Mouse (Mus musculus) bone marrow macrophage, adult 2 months (primary cell): ENCODE results near the gene Slc1a7. TPM values are rescaled to one million over a fixed set of nuclear protein-coding genes. Genes with fewer than 3 reads are reported as not detected.

Source experiments
- H3K27ac ChIP-seq: 2 replicates; pipeline ENCODE4 v1.5.1; 2012; ENCODE audit warnings: low read depth, low read length; ENCODE audit not compliant: insufficient read depth
- H3K4me1 ChIP-seq: 2 replicates; pipeline ENCODE4 v1.6.1; 2012; ENCODE audit warnings: low read length; ENCODE audit not compliant: control insufficient read depth, insufficient read depth
- H3K4me3 ChIP-seq: 2 replicates; pipeline ENCODE4 v1.5.1; 2012; ENCODE audit warnings: mild to moderate bottlenecking, low read length, moderate library complexity; ENCODE audit not compliant: insufficient read depth
- CTCF ChIP-seq: IDR thresholded peaks from 2 replicates; pipeline ENCODE4 v1.5.1; 2012; ENCODE audit warnings: low read depth, mild to moderate bottlenecking, low read length, moderate library complexity
- POLR2A ChIP-seq: IDR thresholded peaks from 2 replicates; pipeline ENCODE4 v1.6.1; 2012; ENCODE audit warnings: mild to moderate bottlenecking, low read depth, low read length, borderline replicate concordance
- polyA plus RNA-seq: library from polyadenylated mRNA; stranded (reverse); fragments of >200 nt; gene quantifications from 2 replicates; pipeline ENCODE4 v1.2.4, GENCODE M21; 2012; ENCODE audit not compliant: missing spikeins, insufficient read depth, insufficient read length

The Slc1a7 gene
- polyA plus RNA-seq, 1 experiment: not detected

- no peaks in the 10 kb centered on the region for H3K4me1 ChIP-seq
- no peak for TF ChIP-seq CTCF
- no peak for TF ChIP-seq POLR2A
- no peak overlapping the region for H3K27ac ChIP-seq
- H3K4me3 ChIP-seq: no peak overlapping the region
These were observed 51.1 kb downstream of the Slc1a7 start for GRCm38 (mm10) chr4:108018961-108019921.

GRCm38 (mm10) chr4:108020178-108020577, 52.0 kb downstream of the Slc1a7 start:
- Histone ChIP-seq H3K4me1 (no peaks in the 10 kb centered on the region), H3K27ac (no peak overlapping the region), H3K4me3 (no peak overlapping the region)
- TF ChIP-seq CTCF: no peak
- no peak for TF ChIP-seq POLR2A

GRCm38 (mm10) chr4:108023186-108023585, 55.1 kb downstream of the Slc1a7 start:
- Histone ChIP-seq H3K4me1 (no peaks in the 10 kb centered on the region), H3K27ac (no peak overlapping the region), H3K4me3 (no peak overlapping the region)
- TF ChIP-seq CTCF (no peak), POLR2A (no peak)

DNA sequence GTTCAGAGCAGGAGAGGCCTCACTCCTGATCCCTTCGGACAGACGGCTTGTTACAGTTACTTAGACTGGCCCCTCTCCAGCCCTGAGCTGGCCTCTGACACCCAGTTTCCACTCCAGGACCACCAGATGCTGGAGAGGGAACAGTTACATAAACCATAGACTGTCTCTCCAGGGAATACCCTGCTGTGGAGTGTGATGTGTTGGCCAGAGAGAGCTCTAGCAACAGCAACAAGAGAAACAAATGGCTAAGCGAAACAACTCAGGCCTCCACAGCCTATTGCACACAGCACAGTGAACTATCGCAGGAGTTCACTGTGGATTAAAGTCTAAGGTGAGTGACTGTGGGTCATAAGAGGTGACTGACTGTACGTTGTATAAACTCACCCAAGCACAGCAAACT, 56.5 kb downstream of the Slc1a7 start:
- Histone ChIP-seq H3K27ac (no peak overlapping the region), H3K4me3 (no peak overlapping the region), H3K4me1 (no peaks in the 10 kb centered on the region)
- TF ChIP-seq CTCF (no peak), POLR2A (no peak)

DNA sequence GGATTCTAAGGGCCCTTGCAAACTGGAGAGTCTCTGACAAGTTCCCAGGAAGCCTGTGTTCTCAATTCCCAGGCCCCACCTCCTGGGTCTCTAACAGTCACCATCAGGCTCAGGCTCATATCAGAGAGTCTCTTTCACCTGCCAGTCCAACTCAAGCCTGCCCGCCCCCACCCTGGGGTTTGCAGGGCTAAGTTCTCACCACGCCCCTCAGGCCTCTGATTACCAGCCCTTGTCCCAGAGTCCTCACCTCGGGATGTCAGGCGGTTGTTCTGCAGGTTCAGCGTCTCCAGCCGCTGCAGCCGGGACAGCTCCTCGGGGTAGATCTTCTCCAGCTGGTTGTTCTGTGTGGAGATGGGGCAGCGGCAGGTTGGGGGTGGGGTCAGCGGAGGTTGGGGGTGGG, 57.1 kb downstream of the Slc1a7 start:
- TF ChIP-seq POLR2A: no peak
- TF ChIP-seq CTCF: no peak
- no peak overlapping the region for H3K27ac ChIP-seq

DNA sequence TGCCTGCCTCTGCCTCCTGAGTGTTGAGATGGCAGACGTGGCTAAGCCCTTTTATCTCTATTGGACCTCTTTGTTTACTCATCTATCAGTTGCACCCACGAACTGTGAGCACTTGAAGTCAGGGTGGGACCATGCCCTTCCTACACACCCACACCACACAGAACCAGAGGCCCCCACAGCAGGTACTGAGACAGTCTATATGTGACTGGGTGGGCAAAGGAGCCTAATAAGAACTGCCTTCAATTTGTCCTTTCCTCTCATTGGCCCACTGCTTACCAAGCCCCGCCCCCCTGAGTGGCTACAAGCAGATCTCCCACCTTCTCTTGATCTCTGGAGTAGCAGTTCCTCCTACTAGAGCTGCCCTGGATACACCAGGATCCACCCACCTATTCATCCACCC, 58.1 kb downstream of the Slc1a7 start:
- H3K4me3 ChIP-seq: no peak overlapping the region
- TF ChIP-seq POLR2A: no peak
- no peak for TF ChIP-seq CTCF
- H3K4me1 ChIP-seq: no peaks in the 10 kb centered on the region
- H3K27ac ChIP-seq: no peak overlapping the region

More for the DNA sequence above, 57.1 kb downstream of the Slc1a7 start:
- Histone ChIP-seq H3K4me1 (no peaks in the 10 kb centered on the region), H3K4me3 (no peak overlapping the region)

DNA sequence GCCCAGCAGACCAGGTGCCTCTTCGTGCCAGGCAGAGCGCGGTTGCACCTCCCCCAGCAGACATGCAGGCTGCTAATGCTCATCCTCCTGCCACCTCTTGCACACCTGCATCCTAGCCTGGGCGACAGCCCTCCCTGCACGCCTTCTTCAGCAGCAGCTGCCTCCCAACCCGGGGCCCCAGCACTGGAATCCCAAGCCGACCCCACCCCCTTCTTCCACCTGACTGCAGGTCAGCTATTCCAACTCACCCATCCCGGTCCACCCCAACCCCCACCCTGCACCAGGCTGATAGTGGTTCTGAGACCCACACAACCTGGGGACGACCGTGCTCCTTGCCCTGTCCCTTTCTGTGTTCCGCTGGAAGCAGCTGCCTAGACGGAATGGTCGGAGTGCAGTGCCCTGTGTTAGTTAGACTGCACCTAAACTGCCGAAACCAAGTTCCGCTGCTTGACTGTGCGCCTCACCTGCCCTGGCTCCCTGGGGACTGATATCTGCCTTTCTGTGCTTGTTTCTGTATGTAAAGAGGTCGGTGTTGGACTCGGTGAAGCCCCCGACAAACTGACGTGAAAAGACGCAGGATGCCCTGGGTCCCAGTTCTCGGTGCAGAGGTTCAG, 62.9 kb downstream of the Slc1a7 start:
- Histone ChIP-seq H3K4me1 (no peaks in the 10 kb centered on the region), H3K4me3 (peak overlapping the region; percentile 50), H3K27ac (no peak overlapping the region)
- no peak for TF ChIP-seq CTCF
- no peak for TF ChIP-seq POLR2A

- Histone ChIP-seq H3K27ac (no peak overlapping the region), H3K4me3 (peak overlapping the region; percentile 50)
These were observed 63.6 kb downstream of the Slc1a7 start for GRCm38 (mm10) chr4:108031502-108032351.

GRCm38 (mm10) chr4:108032352-108032849, 64.3 kb downstream of the Slc1a7 start:
- H3K4me1 ChIP-seq: no peaks in the 10 kb centered on the region
- no peak for TF ChIP-seq CTCF
- TF ChIP-seq POLR2A: no peak
- no peak overlapping the region for H3K27ac ChIP-seq
- no peak overlapping the region for H3K4me3 ChIP-seq

More at GRCm38 (mm10) chr4:108031502-108032351, 63.6 kb downstream of the Slc1a7 start:
- TF ChIP-seq CTCF: no peak
- no peak for TF ChIP-seq POLR2A
- no peaks in the 10 kb centered on the region for H3K4me1 ChIP-seq
